ENCODE assay signal across 7 mouse cellular contexts in the genomic region with DNA sequence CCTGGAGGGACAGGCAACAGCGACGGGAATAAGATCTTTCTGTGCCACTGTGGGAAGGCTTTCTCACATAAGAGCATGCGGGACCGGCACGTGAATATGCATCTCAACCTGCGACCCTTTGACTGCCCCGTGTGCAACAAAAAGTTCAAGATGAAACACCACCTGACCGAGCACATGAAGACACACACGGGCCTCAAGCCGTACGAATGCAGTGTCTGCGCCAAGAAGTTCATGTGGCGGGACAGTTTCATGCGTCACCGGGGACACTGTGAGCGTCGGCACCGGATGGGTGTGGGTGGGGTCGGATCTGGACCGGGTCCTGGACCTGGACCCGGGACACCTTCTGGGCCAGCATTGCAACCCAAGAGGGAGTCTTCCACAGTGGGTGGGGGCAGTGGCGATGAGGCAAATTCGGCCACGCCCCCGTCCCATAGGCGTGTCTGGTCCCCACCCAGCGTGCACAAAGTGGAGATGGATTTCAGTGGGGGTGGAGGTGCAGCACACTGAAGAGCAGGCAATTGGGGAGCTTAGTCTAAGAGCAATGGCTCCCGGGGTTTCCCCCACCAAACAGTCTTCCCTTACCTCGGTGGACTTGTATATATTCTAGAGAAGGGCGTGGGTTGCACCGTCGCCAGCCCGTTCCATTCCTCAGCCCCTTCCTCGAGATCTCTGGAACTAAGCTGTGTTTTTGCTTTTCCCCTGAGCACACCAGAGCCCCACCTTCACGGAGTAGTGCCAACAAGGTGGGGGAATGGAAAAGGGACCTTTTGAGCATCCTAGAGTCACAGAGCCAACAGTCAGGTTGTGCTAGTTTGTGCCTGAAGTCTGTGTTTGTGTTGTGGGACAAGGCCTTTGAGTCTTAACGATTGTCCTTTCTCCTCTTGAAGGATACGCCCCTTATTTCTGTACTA. TPM values are rescaled to one million over a fixed set of nuclear protein-coding genes. Genes with fewer than 3 reads are reported as not detected.
DNase-seq lines count a peak whose midpoint lies in the region; ATAC-seq and TF ChIP-seq lines count a peak whose summit lies in the region.

No protein-coding gene starts in this region.

- DNase-seq in spleen, adult 2 months (ENCODE audit: low read depth in 1 of 2, low spot score in 2 of 2) = no peak
- DNase-seq in spleen, adult 18-20 months = no peak
- no peak for DNase-seq in right cerebral cortex, adult 2 months (ENCODE audit: low spot score in 2 of 2)

- peak overlapping the region; percentile 94; the same call in 1 of the 2 replicates for H3K4me3 ChIP-seq in spleen, adult 2 months (ENCODE audit: extremely low read depth, insufficient read depth, insufficient read length)
- H3K4me3 ChIP-seq in cortical plate, adult 2 months (ENCODE audit: insufficient read depth, low read length) = peak overlapping the region; percentile 69
- peak overlapping the region; percentile 81 to 83 for H3K4me3 ChIP-seq in heart, embryonic 14.5 days (ENCODE audit: control insufficient read depth in 1 of 2, insufficient read depth in 1 of 2, low read depth in 1 of 2, low read length in 2 of 2)
- H3K4me3 ChIP-seq in limb, embryonic 13.5 days = peak overlapping the region; percentile 65
- H3K4me3 ChIP-seq in neural tube, embryonic 12.5 days = no peak overlapping the region

- peak overlapping the region; percentile 95 for H3K27ac ChIP-seq in spleen, adult 2 months (ENCODE audit: insufficient read depth, low read length)
- no peak overlapping the region for H3K27ac ChIP-seq in cortical plate, adult 2 months (ENCODE audit: insufficient read depth, low read length)
- peak overlapping the region; percentile 76 to 78; a peak in 1 of 4 replicates for H3K27ac ChIP-seq in heart, embryonic 14.5 days (replicated peaks in 1 of 2; ENCODE audit: control insufficient read depth in 1 of 2, insufficient read depth in 1 of 2, low read depth in 2 of 2, low read length in 2 of 2)
- H3K27ac ChIP-seq in limb, embryonic 13.5 days = no peak overlapping the region
- H3K27ac ChIP-seq in neural tube, embryonic 12.5 days = no peak overlapping the region

- peaks cover 17% of the 10 kb centered on the region; the same call in 1 of the 2 replicates for H3K4me1 ChIP-seq in spleen, adult 2 months (ENCODE audit: control insufficient read depth, insufficient read depth, insufficient read length)
- no peaks in the 10 kb centered on the region for H3K4me1 ChIP-seq in cortical plate, adult 2 months (ENCODE audit: control insufficient read depth, insufficient read depth, low read length)
- peaks cover 13 to 23% of the 10 kb centered on the region in 2 experiments for H3K4me1 ChIP-seq in heart, embryonic 14.5 days (ENCODE audit: control insufficient read depth in 2 of 2, insufficient read depth in 2 of 2, low read length in 2 of 2)
- peaks cover 44% of the 10 kb centered on the region for H3K4me1 ChIP-seq in limb, embryonic 13.5 days
- peaks cover 38% of the 10 kb centered on the region for H3K4me1 ChIP-seq in neural tube, embryonic 12.5 days

- no peaks in the 10 kb centered on the region for H3K9me3 ChIP-seq in heart, embryonic 14.5 days (ENCODE audit: control insufficient read depth, low read length)
- no peaks in the 10 kb centered on the region for H3K9me3 ChIP-seq in limb, embryonic 13.5 days
- H3K9me3 ChIP-seq in neural tube, embryonic 12.5 days = no peaks in the 10 kb centered on the region

- WGBS in spleen, adult 2 months = 70% methylated on average over 37 of the region's 37 CpGs
- WGBS in heart, embryonic 14.5 days = 52% methylated on average over 37 of the region's 37 CpGs
- 64% methylated on average over 37 of the region's 37 CpGs for WGBS in limb, embryonic 13.5 days
- 64% methylated on average over 37 of the region's 37 CpGs for WGBS in neural tube, embryonic 12.5 days

- H3K27me3 ChIP-seq in spleen, adult 2 months (ENCODE audit: control insufficient read depth, insufficient read depth, low read length) = no peaks in the 10 kb centered on the region
- H3K27me3 ChIP-seq in heart, embryonic 14.5 days (ENCODE audit: control insufficient read depth, insufficient read depth, low read length) = no peaks in the 10 kb centered on the region
- H3K27me3 ChIP-seq in limb, embryonic 13.5 days = no peaks in the 10 kb centered on the region
- no peaks in the 10 kb centered on the region for H3K27me3 ChIP-seq in neural tube, embryonic 12.5 days (replicated peaks)

- peak overlapping the region; percentile 99 for H3K4me2 ChIP-seq in heart, embryonic 14.5 days (ENCODE audit: low read length)
- H3K4me2 ChIP-seq in limb, embryonic 13.5 days (replicated peaks) = peak overlapping the region; percentile 99
- H3K4me2 ChIP-seq in neural tube, embryonic 12.5 days (replicated peaks) = peak overlapping the region; percentile 88

- no peak for ATAC-seq in heart, embryonic 14.5 days (ENCODE audit: insufficient number of reproducible peaks, insufficient read depth, low FRiP score, low read depth)
- ATAC-seq in limb, embryonic 13.5 days (ENCODE audit: low FRiP score, low read depth) = no peak
- ATAC-seq in neural tube, embryonic 12.5 days (ENCODE audit: low FRiP score, low read depth) = no peak

- TF ChIP-seq CTCF in spleen, adult 2 months (IDR thresholded peaks at IDR 0.05; ENCODE audit: extremely low read depth, insufficient read depth, insufficient read length, insufficient replicate concordance) = no peak
- no peak for TF ChIP-seq CTCF in cortical plate, adult 2 months (IDR thresholded peaks at IDR 0.05; ENCODE audit: extremely low read depth, insufficient read depth, low read length)

- H3K36me3 ChIP-seq in spleen, adult 2 months (ENCODE audit: control insufficient read depth, insufficient read depth, low read length) = peaks cover 21% of the 10 kb centered on the region
- peaks cover 30% of the 10 kb centered on the region for H3K36me3 ChIP-seq in heart, embryonic 14.5 days (ENCODE audit: control insufficient read depth, insufficient read depth, low read length)
- peaks cover 23% of the 10 kb centered on the region for H3K36me3 ChIP-seq in limb, embryonic 13.5 days
- peaks cover 20% of the 10 kb centered on the region for H3K36me3 ChIP-seq in neural tube, embryonic 12.5 days

- TF ChIP-seq POLR2A in spleen, adult 2 months (IDR thresholded peaks at IDR 0.05; ENCODE audit: low read depth, low read length) = no peak
- TF ChIP-seq POLR2A in cortical plate, adult 2 months (IDR thresholded peaks at IDR 0.05; ENCODE audit: extremely low read depth, insufficient read depth, low read length) = no peak

- peak overlapping the region; percentile 87 for H3K9ac ChIP-seq in heart, embryonic 14.5 days (ENCODE audit: low read length)
- H3K9ac ChIP-seq in limb, embryonic 13.5 days = no peak overlapping the region
- H3K9ac ChIP-seq in neural tube, embryonic 12.5 days = no peak overlapping the region

RNA-seq across cellular contexts. Expression of a gene that starts 2.8 kb away (rescaled TPM):
- polyA plus RNA-seq in spleen, adult 2 months (2012; rRNA removed) = 62.9 and 122 TPM in 2 replicates
- 31.9 and 33.5 TPM in 2 replicates for polyA plus RNA-seq in cortical plate, adult 2 months (2012; rRNA removed)
- 4.5 and 8.9 TPM in 2 replicates for polyA plus RNA-seq in heart, embryonic 14.5 days (2014; fragmentation: Nextera tagmentation; extraction: Ambion mirVana)
- polyA plus RNA-seq in limb, embryonic 13.5 days (2015; fragmentation: Nextera tagmentation; extraction: Ambion mirVana) = 16.3 and 16.6 TPM in 2 replicates
- 21.9 and 24.1 TPM in 2 replicates for polyA plus RNA-seq in neural tube, embryonic 12.5 days (2016; fragmentation: Nextera tagmentation; extraction: Ambion mirVana)

RNA-seq across cellular contexts. Expression of a gene that starts 2.8 kb away (rescaled TPM):
- 188 and 240 TPM in 2 replicates for polyA plus RNA-seq in spleen, adult 2 months (2012; rRNA removed)
- 22.1 and 22.3 TPM in 2 replicates for polyA plus RNA-seq in cortical plate, adult 2 months (2012; rRNA removed)
- polyA plus RNA-seq in heart, embryonic 14.5 days (2014; fragmentation: Nextera tagmentation; extraction: Ambion mirVana) = 44.9 and 47.1 TPM in 2 replicates
- polyA plus RNA-seq in limb, embryonic 13.5 days (2015; fragmentation: Nextera tagmentation; extraction: Ambion mirVana) = 27.4 and 28.4 TPM in 2 replicates
- polyA plus RNA-seq in neural tube, embryonic 12.5 days (2016; fragmentation: Nextera tagmentation; extraction: Ambion mirVana) = 23.6 and 23.9 TPM in 2 replicates

RNA-seq across cellular contexts. Expression of a gene that starts 9.3 kb away (rescaled TPM):
- 56.8 and 65.6 TPM in 2 replicates for polyA plus RNA-seq in spleen, adult 2 months (2012; rRNA removed)
- 27.2 and 27.4 TPM in 2 replicates for polyA plus RNA-seq in cortical plate, adult 2 months (2012; rRNA removed)
- 24.5 and 27.2 TPM in 2 replicates for polyA plus RNA-seq in heart, embryonic 14.5 days (2014; fragmentation: Nextera tagmentation; extraction: Ambion mirVana)
- polyA plus RNA-seq in limb, embryonic 13.5 days (2015; fragmentation: Nextera tagmentation; extraction: Ambion mirVana) = 59.6 and 65.4 TPM in 2 replicates
- polyA plus RNA-seq in neural tube, embryonic 12.5 days (2016; fragmentation: Nextera tagmentation; extraction: Ambion mirVana) = 60.3 and 62.1 TPM in 2 replicates

RNA-seq across cellular contexts. Expression of a gene that starts 10.8 kb away (rescaled TPM):
- polyA plus RNA-seq in spleen, adult 2 months (2012; rRNA removed) = 234 and 301 TPM in 2 replicates
- polyA plus RNA-seq in cortical plate, adult 2 months (2012; rRNA removed) = 164 and 177 TPM in 2 replicates
- polyA plus RNA-seq in heart, embryonic 14.5 days (2014; fragmentation: Nextera tagmentation; extraction: Ambion mirVana) = 30.3 and 38.9 TPM in 2 replicates
- 54.2 and 59.2 TPM in 2 replicates for polyA plus RNA-seq in limb, embryonic 13.5 days (2015; fragmentation: Nextera tagmentation; extraction: Ambion mirVana)
- 64.3 and 68.1 TPM in 2 replicates for polyA plus RNA-seq in neural tube, embryonic 12.5 days (2016; fragmentation: Nextera tagmentation; extraction: Ambion mirVana)

RNA-seq across cellular contexts. Expression of a gene that starts 13.6 kb away (rescaled TPM):
- 0.47 and 0.68 TPM in 2 replicates for polyA plus RNA-seq in spleen, adult 2 months (2012; rRNA removed)
- 1.7 TPM in 2 replicates for polyA plus RNA-seq in cortical plate, adult 2 months (2012; rRNA removed)
- 0.26 and 0.35 TPM in 2 replicates for polyA plus RNA-seq in heart, embryonic 14.5 days (2014; fragmentation: Nextera tagmentation; extraction: Ambion mirVana)
- polyA plus RNA-seq in limb, embryonic 13.5 days (2015; fragmentation: Nextera tagmentation; extraction: Ambion mirVana) = 0.27 and 0.55 TPM in 2 replicates
- not detected in 2 replicates for polyA plus RNA-seq in neural tube, embryonic 12.5 days (2016; fragmentation: Nextera tagmentation; extraction: Ambion mirVana)

Comparison
In these comparisons a context has a peak if more than half of its experiments do, and no peak if none do; other contexts are left out.
1. H3K27ac ChIP-seq: peak in spleen, adult 2 months (single experiment) and heart, embryonic 14.5 days (2 of 2); none in cortical plate, adult 2 months (single experiment), limb, embryonic 13.5 days (single experiment) and neural tube, embryonic 12.5 days (single experiment).
2. Peak in every context shown above with its lines, with median percentiles within 50 percentile points of each other: H3K4me2 ChIP-seq.